Mouse (Mus musculus) kidney, adult 2 months (tissue): ENCODE data around the gene App. TPM values are rescaled to one million over a fixed set of nuclear protein-coding genes. Genes with fewer than 3 reads are reported as not detected.

Source experiments
- DNase-seq: peaks from one replicate; pipeline ENCODE4 v3.0.0; 2021
- H3K27ac ChIP-seq: fragments of 200-500 bp; 2 replicates; pipeline ENCODE4 v1.5.1; 2012; ENCODE audit warnings: low read depth, low read length, control low read depth, inconsistent platforms; ENCODE audit not compliant: insufficient read depth
- H3K27me3 ChIP-seq: fragments of 200-500 bp; replicated peaks from 2 replicates; pipeline ENCODE4 v1.6.1; 2012; ENCODE audit warnings: mild to moderate bottlenecking, moderate library complexity, low read length, inconsistent platforms; ENCODE audit not compliant: control insufficient read depth, insufficient read depth
- H3K36me3 ChIP-seq: fragments of 200-500 bp; 2 replicates; pipeline ENCODE4 v1.6.1; 2012; ENCODE audit warnings: mild to moderate bottlenecking, moderate library complexity, low read length, inconsistent platforms; ENCODE audit not compliant: control insufficient read depth, insufficient read depth
- H3K4me1 ChIP-seq: fragments of 200-500 bp; 2 replicates; pipeline ENCODE4 v1.6.1; 2011; ENCODE audit warnings: low read length; ENCODE audit not compliant: control insufficient read depth, insufficient read depth
- H3K4me3 ChIP-seq: fragments of 200-500 bp; 2 replicates; pipeline ENCODE4 v1.5.1; 2011; ENCODE audit warnings: mild to moderate bottlenecking, low read depth, low read length, control low read depth; ENCODE audit not compliant: insufficient read depth
- CTCF ChIP-seq: fragments of 200-500 bp; conservative IDR thresholded peaks from 2 replicates; pipeline ENCODE4 v1.5.1; 2011; ENCODE audit warnings: low read depth, mild to moderate bottlenecking, control low read depth, low read length, moderate library complexity, mixed read lengths; ENCODE audit not compliant: insufficient read depth, insufficient read length
- POLR2A ChIP-seq: fragments of 200-500 bp; IDR thresholded peaks from one replicate; pipeline ENCODE4 v1.6.1; 2011; ENCODE audit warnings: low read depth, low read length, control low read depth
- WGBS: fragments of 180-500 bp; shearing (Covaris S2); methylation state at CpG from one replicate; pipeline ENCODE4 v1.1.7; 2018; 5-methylcytosine and 5-hydroxymethylcytosine counted together
- polyA plus RNA-seq: library from polyadenylated mRNA; depleted of rRNA; stranded (reverse); fragments of >200 nt; gene quantifications from 2 replicates; pipeline ENCODE4 v1.2.3, GENCODE M21; 2012

Gene App
- polyA plus RNA-seq, 1 experiment, result 587 TPM

DNA sequence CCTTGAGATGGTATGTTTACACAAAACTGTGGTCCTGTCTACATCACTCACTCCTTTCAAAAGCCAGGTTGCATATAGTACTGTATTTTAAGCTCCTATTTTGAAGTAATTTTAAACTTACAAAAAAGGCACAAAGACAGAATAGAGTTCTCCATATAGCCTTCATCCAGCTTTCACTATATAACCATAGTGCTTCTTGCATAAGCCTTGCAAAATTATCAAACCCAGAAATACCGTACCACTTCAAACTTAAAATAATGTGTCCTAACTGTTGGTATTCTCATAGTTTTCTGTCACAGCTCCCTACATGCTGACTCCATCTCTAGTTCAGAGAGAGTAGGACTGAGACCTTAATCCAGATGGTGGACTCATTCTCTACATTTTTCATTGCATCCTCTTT lies 245.7 kb downstream of the App start:
- Histone ChIP-seq H3K27me3 (no peaks in the 10 kb centered on the region), H3K36me3 (no peaks in the 10 kb centered on the region), H3K4me1 (no peaks in the 10 kb centered on the region), H3K27ac (no peak overlapping the region), H3K4me3 (no peak overlapping the region)
- DNase-seq, result no peak
- TF ChIP-seq CTCF (no peak), POLR2A (no peak)
- 96% methylated on average over 1 of the region's 1 CpGs for WGBS

DNA sequence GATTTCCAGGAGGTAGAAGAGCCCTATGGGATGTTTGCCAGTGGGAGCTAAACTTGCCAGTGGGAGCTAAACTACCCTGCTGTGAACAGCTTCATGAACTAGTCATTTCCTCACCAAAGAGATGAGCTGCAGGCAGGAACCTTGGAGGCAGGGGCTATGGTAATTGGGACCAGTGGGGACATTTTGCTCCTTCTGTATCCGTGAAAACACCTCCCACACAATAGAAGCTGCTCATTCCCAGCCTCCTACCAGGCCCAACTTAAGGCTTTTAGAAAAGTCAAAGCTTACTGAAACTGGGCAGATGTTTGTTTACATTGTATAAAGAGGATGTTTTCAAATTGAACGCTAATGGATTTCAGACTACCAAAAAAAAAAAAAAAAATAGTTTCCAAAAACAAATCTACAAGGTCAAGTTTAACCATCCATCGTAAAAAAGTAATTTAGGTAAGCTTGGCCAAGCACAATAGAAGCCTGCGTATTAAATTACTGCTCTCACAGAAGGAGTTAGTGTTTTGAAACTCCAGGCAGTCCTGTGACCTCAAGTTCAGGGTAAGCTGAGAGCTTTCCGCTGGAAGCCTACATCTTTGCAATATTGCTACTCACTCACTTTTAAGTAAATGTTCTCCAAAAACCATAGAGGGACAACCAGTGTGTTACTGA lies 253.8 kb downstream of the App start:
- Histone ChIP-seq H3K4me3 (no peak overlapping the region), H3K27me3 (no peaks in the 10 kb centered on the region), H3K36me3 (no peaks in the 10 kb centered on the region), H3K4me1 (no peaks in the 10 kb centered on the region), H3K27ac (no peak overlapping the region)
- 26% methylated on average over 5 of the region's 5 CpGs for WGBS
- TF ChIP-seq POLR2A, result no peak
- no peak for TF ChIP-seq CTCF
- no peak for DNase-seq

DNA sequence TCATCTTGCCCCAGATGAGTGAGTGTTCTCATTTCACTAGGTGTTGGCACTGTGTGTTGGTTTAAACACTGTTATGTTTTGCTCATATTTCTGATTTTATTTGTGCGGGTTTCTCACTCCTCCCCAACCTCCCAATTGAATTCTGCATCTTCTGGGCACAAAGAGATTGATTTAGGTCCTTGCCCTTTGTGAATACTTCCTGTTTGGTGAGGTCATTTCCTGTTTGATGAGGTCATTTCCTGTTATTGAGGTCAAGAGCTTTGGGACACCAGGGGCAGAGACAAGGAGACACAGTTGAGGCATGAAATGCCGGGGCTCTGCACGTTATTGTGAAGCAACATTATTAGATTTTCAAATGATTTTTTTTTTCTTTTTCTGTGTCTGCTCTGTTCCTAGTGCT lies 254.5 kb downstream of the App start:
- TF ChIP-seq POLR2A (no peak), CTCF (no peak)
- no peak overlapping the region for H3K27ac ChIP-seq
- 64% methylated on average over 3 of the region's 3 CpGs for WGBS
- no peaks in the 10 kb centered on the region for H3K4me1 ChIP-seq
- no peak for DNase-seq
- no peaks in the 10 kb centered on the region for H3K36me3 ChIP-seq
- H3K27me3 ChIP-seq, result no peaks in the 10 kb centered on the region
- no peak overlapping the region for H3K4me3 ChIP-seq

DNA sequence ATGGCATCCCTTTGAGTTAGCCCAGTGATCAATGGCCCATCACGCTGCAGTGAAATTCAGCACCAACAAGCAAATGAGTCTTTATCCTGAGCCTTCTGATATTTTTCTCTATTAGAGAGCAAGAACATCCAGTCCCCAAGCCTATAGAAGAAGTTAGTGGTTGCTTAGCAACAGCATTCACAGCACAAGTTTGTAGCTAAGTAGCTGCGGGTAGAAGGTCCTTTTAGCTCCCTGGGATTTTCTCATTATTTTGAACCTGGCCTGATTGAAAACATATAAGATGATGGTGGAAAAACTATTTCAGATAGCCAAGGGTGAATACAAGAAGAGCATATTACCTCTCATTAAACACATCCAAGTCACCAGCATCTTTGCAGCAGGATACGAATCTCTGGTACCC lies 256.8 kb downstream of the App start:
- H3K4me1 ChIP-seq, result no peaks in the 10 kb centered on the region
- 56% methylated on average over 3 of the region's 3 CpGs for WGBS
- no peaks in the 10 kb centered on the region for H3K27me3 ChIP-seq
- H3K36me3 ChIP-seq, result no peaks in the 10 kb centered on the region
- H3K4me3 ChIP-seq, result no peak overlapping the region
- no peak overlapping the region for H3K27ac ChIP-seq
- TF ChIP-seq POLR2A (no peak), CTCF (no peak)
- no peak for DNase-seq

DNA sequence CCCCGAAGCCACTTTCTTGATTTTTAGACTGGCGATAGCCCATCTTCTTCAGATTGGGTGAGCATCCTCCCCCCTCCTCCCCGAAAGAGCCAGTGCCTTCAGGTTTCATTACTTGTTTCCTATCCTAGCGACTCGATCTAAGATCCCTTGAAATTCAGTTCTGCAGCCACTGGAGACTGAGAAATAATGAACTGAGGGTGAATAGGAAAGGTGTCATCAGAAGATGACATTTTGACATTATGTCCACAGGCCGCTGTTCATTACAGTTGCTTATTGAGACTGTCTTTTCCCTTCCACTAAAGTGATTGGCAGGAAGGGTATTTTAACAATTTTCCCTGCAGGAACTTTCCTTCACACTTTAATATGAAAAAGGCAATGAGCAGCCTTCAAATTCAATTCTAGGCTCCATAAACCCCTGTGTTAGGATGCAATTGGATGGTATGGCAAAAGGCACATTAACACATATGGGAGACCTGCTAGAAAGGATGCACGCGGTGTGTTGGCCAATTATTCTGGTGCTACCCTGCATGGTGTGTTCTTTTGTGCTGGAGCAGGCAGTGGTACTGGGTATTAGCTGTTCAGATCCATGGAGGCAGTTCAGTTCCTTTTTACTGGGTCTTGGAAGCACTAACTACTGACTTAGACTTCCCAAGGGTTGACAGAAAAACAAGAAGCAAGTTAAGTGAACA lies 261.9 kb downstream of the App start:
- TF ChIP-seq CTCF (no peak), POLR2A (no peak)
- no peak for DNase-seq
- H3K4me1 ChIP-seq, result no peaks in the 10 kb centered on the region
- H3K27ac ChIP-seq, result no peak overlapping the region
- H3K27me3 ChIP-seq, result no peaks in the 10 kb centered on the region
- no peaks in the 10 kb centered on the region for H3K36me3 ChIP-seq
- no peak overlapping the region for H3K4me3 ChIP-seq
- WGBS, result 93% methylated on average over 8 of the region's 8 CpGs

DNA sequence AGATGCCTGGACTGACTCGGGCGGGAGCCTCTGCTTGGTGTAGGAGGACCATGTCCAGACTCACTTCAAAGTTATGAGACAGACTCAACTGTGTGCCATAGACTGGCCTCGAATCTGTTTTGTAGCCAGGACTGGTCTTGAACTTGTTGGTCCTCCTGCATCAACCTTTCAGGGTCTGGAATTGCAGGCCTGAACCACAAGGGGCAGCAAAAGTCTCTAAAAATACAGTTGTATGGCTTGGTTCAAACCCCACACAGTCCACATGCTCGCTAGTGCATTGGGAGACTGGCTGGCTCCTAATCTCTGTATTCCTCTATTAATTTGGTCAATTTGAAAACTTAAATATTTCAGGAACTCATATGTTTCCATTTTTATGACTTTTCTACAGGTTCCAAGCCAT lies 270.6 kb downstream of the App start:
- TF ChIP-seq CTCF, result no peak
- no peak for TF ChIP-seq POLR2A
- Histone ChIP-seq H3K4me1 (no peaks in the 10 kb centered on the region), H3K27me3 (no peaks in the 10 kb centered on the region), H3K27ac (no peak overlapping the region), H3K4me3 (no peak overlapping the region), H3K36me3 (no peaks in the 10 kb centered on the region)
- no peak for DNase-seq
- WGBS, result 94% methylated on average over 4 of the region's 4 CpGs
